Mouse (Mus musculus) kidney, postnatal 36 days (tissue): ENCODE measurements around the gene Cers6.

Experiments
- DNase-seq, 2 experiments: peaks; one replicate each; pipeline ENCODE4 v3.0.0; 2021 to 2022; ENCODE audit warnings: mixed read lengths in 2 of 2

Cers6 gene

GRCm38 (mm10) chr2:69128921-69129395, 267.7 kb downstream of the Cers6 start:
- DNase-seq: peak; percentile 40 to 65

- peak; percentile 20 to 57 for DNase-seq
Observed at GRCm38 (mm10) chr2:69129425-69130210, 268.4 kb downstream of the Cers6 start.

- DNase-seq: no peak
Observed at GRCm38 (mm10) chr2:69132046-69132445, 270.8 kb downstream of the Cers6 start.

- no peak for DNase-seq
Observed at GRCm38 (mm10) chr2:69132488-69133040, 271.3 kb downstream of the Cers6 start.

GRCm38 (mm10) chr2:69134186-69134585, 272.9 kb downstream of the Cers6 start:
- DNase-seq: no peak

GRCm38 (mm10) chr2:69134937-69135336, 273.7 kb downstream of the Cers6 start:
- DNase-seq: no peak

- DNase-seq: peak; percentile 53 to 79
Observed at GRCm38 (mm10) chr2:69135661-69136576, 274.7 kb downstream of the Cers6 start, which contains the start of gene Nostrin. Nostrin (plus strand) TSS chr2:69135800.

- DNase-seq: peak; percentile 58 to 67
Observed at GRCm38 (mm10) chr2:69137406-69138084, 276.3 kb downstream of the Cers6 start.

- peak in 1 of 2 experiments; percentile 19 for DNase-seq
Observed at GRCm38 (mm10) chr2:69138759-69139158, 277.5 kb downstream of the Cers6 start.

- no peak for DNase-seq
Observed at GRCm38 (mm10) chr2:69140215-69140614, 279.0 kb downstream of the Cers6 start.

GRCm38 (mm10) chr2:69140816-69141215, 279.6 kb downstream of the Cers6 start:
- no peak for DNase-seq

- peak; percentile 36 to 38 for DNase-seq
Observed at GRCm38 (mm10) chr2:69148691-69149090, 287.4 kb downstream of the Cers6 start.

- DNase-seq: no peak
Observed at GRCm38 (mm10) chr2:69149154-69149553, 287.9 kb downstream of the Cers6 start.

- no peak for DNase-seq
Observed at GRCm38 (mm10) chr2:69150841-69151240, 289.6 kb downstream of the Cers6 start.

- no peak for DNase-seq
Observed at GRCm38 (mm10) chr2:69155861-69156260, 294.6 kb downstream of the Cers6 start.

- no peak for DNase-seq
Observed at GRCm38 (mm10) chr2:69156283-69156682, 295.0 kb downstream of the Cers6 start.

GRCm38 (mm10) chr2:69158907-69159306, 297.7 kb downstream of the Cers6 start:
- DNase-seq: no peak
